In the genomic region with DNA sequence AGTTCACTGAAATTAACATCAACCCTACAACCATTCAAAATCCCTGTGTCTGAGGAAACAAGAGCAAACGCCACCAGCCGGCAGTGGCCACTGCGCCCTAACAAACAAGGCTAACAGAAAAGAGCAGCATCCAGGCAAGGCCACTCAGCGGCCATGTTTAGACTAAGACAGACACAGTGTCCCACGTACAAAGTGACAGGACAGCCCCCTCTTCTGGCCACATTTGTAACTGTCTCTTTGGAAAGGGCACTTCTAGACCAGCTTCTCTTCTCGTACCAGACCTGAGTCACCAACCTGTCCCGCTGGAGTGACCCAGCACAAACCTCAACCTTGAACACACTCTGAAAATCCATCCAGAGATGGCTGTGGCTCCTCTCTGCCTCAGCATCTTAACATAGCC, we compare ENCODE assay signal across 9 mouse cellular contexts.
DNase-seq lines count a peak whose midpoint lies in the region; ATAC-seq and TF ChIP-seq lines count a peak whose summit lies in the region.
"Had no signal": no experiment of that assay in that cellular context is flagged by ENCODE, and none has a peak within 500 bp of the region (broad histone marks: within the 10 kb centered on the region; RNA-seq: fewer than 3 reads in every experiment).

No protein-coding gene starts in this region.

- ATAC-seq in forebrain, postnatal 0 days, result peak; percentile 50
- ATAC-seq in activated CD4-positive, CD25-positive, alpha-beta regulatory T cell, adult 4 months, result no peak

- no peak for TF ChIP-seq EP300 in ES-Bruce4 (IDR thresholded peaks at IDR 0.05; ENCODE audit: insufficient read depth, low read depth, low read length)

- H3K36me3 ChIP-seq in ES-Bruce4 (ENCODE audit: control insufficient read depth, insufficient read depth, low read length, poor library complexity, severe bottlenecking), result no peaks in the 10 kb centered on the region
- H3K36me3 ChIP-seq in forebrain, postnatal 0 days (ENCODE audit: insufficient read depth), result no peaks in the 10 kb centered on the region
- no peaks in the 10 kb centered on the region for H3K36me3 ChIP-seq in kidney, adult 2 months (ENCODE audit: control insufficient read depth, insufficient read depth, low read length)

- TF ChIP-seq POLR2A in ES-Bruce4 (IDR thresholded peaks at IDR 0.05; ENCODE audit: insufficient read depth, low read length), result no peak
- no peak for TF ChIP-seq POLR2A in kidney, adult 2 months (IDR thresholded peaks at IDR 0.05; ENCODE audit: low read depth, low read length)

- TF ChIP-seq CTCF in ES-Bruce4 (IDR thresholded peaks at IDR 0.05; ENCODE audit: low read depth, low read length), result peak; percentile 73
- peak; percentile 76 for TF ChIP-seq CTCF in forebrain, postnatal 0 days (IDR thresholded peaks at IDR 0.05; ENCODE audit: low read depth)
- peak; percentile 63 for TF ChIP-seq CTCF in kidney, adult 2 months (conservative IDR thresholded peaks at IDR 0.05; ENCODE audit: insufficient read depth, insufficient read length, low read depth, low read length)

- no peaks in the 10 kb centered on the region for H3K27me3 ChIP-seq in ES-Bruce4 (ENCODE audit: control insufficient read depth, insufficient read depth, low read length, poor library complexity, severe bottlenecking)
- H3K27me3 ChIP-seq in forebrain, postnatal 0 days (ENCODE audit: insufficient read depth, low read length), result no peaks in the 10 kb centered on the region
- no peaks in the 10 kb centered on the region for H3K27me3 ChIP-seq in kidney, adult 2 months (replicated peaks; ENCODE audit: control insufficient read depth, insufficient read depth, low read length)

- no peak overlapping the region for H3K27ac ChIP-seq in ES-Bruce4 (ENCODE audit: insufficient read depth, low read length)
- H3K27ac ChIP-seq in forebrain, postnatal 0 days (ENCODE audit: low read depth, low read length), result no peak overlapping the region
- H3K27ac ChIP-seq in kidney, adult 2 months (ENCODE audit: insufficient read depth, low read depth, low read length), result no peak overlapping the region

- 33% methylated on average over 7 of the region's 7 CpGs for WGBS in forebrain, postnatal 0 days
- 55% methylated on average over 7 of the region's 7 CpGs for WGBS in kidney, adult 2 months

- no peaks in the 10 kb centered on the region for H3K4me1 ChIP-seq in ES-Bruce4 (ENCODE audit: control insufficient read depth, insufficient read depth, low read length)
- H3K4me1 ChIP-seq in forebrain, postnatal 0 days (ENCODE audit: insufficient read depth), result 0 out of 2 replicates have a peak, but pooled peaks cover 3% of the 10 kb centered on the region
- H3K4me1 ChIP-seq in kidney, adult 2 months (ENCODE audit: control insufficient read depth, insufficient read depth, low read length), result peaks cover 8% of the 10 kb centered on the region

- no peak overlapping the region for H3K4me2 ChIP-seq in forebrain, postnatal 0 days (ENCODE audit: low read depth)

- H3K4me3 ChIP-seq in ES-Bruce4 (ENCODE audit: low read depth, low read length), result no peak overlapping the region
- H3K4me3 ChIP-seq in forebrain, postnatal 0 days (ENCODE audit: low read depth, low read length), result no peak overlapping the region
- no peak overlapping the region for H3K4me3 ChIP-seq in kidney, adult 2 months (ENCODE audit: insufficient read depth, low read depth, low read length)
- H3K4me3 ChIP-seq: myocyte had no signal

- peak; percentile 85 for DNase-seq in A20 (ENCODE audit: low read depth, low spot score)
- DNase-seq in cerebellum, adult 18-20 months, result peak; percentile 68 to 69
- peak; percentile 64 for DNase-seq in forebrain, postnatal 0 days
- DNase-seq in kidney, adult 2 months, result peak; percentile 67
- peak; percentile 91 for DNase-seq in lung, postnatal 10 days
- peak; percentile 82 for DNase-seq in retina, postnatal 1 day

- H3K9ac ChIP-seq in ES-Bruce4 (ENCODE audit: low read depth, poor library complexity, severe bottlenecking), result no peak overlapping the region
- no peak overlapping the region for H3K9ac ChIP-seq in forebrain, postnatal 0 days

- no peaks in the 10 kb centered on the region for H3K9me3 ChIP-seq in ES-Bruce4 (replicated peaks; ENCODE audit: control insufficient read depth, insufficient read depth, low read length, poor library complexity, severe bottlenecking)
- H3K9me3 ChIP-seq in forebrain, postnatal 0 days (ENCODE audit: low read length), result no peaks in the 10 kb centered on the region
